Mouse (Mus musculus) monocyte, adult 5-6 weeks (primary cell): ENCODE data around the gene Asb16. TPM values are rescaled to one million over a fixed set of nuclear protein-coding genes. Genes with fewer than 3 reads are reported as not detected.

Experiments used
- ATAC-seq: fragments of 153-309, 156-312 bp; replicated peaks from 2 replicates; pipeline ENCODE4 v1.8.0; 2017; ENCODE audit warnings: mild to moderate bottlenecking; ENCODE audit not compliant: low TSS enrichment, insufficient number of reproducible peaks, severe bottlenecking, poor library complexity, low FRiP score
- total RNA-seq: library from RNA; stranded (forward); fragments of 200-1000, 200-491, 200-594 nt; gene quantifications from 3 replicates; pipeline ENCODE4 v1.2.3, GENCODE M21; 2017

The Asb16 gene
- total RNA-seq, 1 experiment from 2014 or later, result not detected

DNA sequence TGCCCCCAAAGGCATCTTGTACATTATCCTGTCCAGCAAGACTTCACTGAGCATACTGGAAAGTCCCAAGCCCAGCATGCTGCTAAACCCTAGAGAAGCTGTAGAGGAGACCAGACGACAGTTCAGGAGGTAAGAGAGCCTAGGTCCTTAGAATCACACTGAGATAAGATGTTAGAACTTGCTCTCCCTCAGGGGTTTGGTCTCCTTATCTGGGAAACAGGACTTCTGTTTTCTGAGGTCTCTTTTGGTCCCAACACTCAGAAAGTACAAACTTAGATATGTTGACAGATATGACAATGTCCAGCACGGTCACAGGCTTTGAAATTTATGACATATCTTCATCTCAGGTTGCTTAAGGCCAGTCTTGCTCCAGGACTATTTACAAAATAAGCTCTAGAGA, 32.5 kb upstream of the Asb16 start:
- ATAC-seq, result no peak

DNA sequence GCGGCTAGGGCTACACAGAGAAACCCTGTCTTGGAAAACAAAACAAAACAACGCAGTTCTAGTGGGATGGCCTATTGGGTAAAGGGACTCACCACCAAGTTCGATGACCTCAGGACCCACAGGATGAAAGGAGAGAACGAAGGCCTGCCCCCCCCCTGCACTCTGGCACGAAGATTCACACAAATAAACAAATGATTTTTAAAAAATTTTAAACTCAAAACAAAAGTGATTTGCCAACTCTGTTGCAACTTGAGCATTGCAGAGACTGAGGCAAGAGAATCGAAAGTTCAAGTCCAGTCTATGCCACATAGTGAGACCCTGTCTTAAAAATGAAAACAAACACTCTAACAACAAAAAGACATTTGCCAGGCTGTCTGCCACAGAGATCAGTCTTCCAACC, 27.9 kb upstream of the Asb16 start:
- ATAC-seq, result no peak

- ATAC-seq, result no peak
Observed at GRCm38 (mm10) chr11:102241246-102241645, 27.3 kb upstream of the Asb16 start.

GRCm38 (mm10) chr11:102241874-102242273, 26.7 kb upstream of the Asb16 start:
- ATAC-seq, result no peak

DNA sequence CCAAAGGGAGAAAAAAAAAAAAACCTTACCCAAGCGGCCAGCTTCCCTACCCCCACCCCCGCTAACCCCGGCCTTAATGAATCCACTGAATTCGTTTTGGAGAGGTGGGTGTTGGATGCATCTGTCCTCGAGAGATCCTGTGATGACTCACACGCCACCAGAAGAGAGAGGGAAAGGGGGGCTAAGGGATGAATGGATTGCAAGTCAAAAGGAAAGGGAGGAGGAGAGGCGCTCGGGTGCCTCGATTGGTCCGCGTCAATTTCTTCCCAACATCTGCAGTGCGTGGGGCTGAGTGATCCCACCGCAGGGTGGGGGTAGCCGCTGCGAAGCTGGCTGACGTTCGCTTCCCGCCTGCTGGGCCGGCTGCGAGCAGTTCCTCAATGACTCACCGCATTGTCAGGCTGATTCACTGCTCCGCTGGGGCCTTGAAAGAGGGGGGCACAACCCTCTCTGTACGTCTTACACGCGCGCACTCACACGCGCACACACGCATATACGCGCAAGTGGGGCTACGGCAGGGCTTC, 23.6 kb upstream of the Asb16 start:
- ATAC-seq, result peak; percentile 85

GRCm38 (mm10) chr11:102245581-102246272, 22.8 kb upstream of the Asb16 start:
- no peak for ATAC-seq

DNA sequence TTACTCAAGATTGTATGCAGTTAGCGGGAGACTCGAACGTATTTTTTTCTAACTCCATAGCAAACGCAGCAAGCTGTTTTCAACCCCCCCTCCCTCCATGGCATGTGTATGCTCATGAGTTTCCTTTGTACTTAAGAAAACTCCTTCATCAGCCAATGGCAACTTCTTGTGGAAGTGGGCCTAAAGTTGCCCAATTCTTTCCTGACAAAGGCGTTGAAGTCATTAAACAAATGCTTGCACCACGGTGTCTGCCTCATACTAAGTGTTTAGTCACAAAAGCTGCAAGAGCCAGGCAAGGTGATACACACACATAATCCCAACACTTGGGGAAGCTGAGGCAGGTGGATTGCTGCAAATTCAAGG, 22.3 kb upstream of the Asb16 start:
- ATAC-seq, result no peak

DNA sequence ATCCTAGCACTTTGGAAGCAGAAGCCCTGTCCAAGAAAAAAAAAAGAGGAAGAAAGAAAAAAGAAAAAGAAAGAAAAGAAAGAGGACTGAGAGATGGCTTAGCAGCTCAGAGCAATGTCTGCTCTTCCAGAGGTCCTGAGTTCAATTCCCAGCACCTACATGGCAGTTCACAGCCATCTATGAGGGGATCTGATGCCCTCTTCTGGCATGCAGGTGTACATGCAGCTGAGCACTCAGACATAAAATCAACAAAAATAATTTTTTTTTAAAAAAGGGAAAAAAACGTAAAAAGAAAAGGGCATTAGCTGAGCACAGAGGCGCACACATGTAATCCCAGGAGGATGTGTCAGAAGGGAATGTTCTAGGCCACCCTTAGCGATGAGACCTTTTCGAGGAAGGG, 21.7 kb upstream of the Asb16 start:
- no peak for ATAC-seq

DNA sequence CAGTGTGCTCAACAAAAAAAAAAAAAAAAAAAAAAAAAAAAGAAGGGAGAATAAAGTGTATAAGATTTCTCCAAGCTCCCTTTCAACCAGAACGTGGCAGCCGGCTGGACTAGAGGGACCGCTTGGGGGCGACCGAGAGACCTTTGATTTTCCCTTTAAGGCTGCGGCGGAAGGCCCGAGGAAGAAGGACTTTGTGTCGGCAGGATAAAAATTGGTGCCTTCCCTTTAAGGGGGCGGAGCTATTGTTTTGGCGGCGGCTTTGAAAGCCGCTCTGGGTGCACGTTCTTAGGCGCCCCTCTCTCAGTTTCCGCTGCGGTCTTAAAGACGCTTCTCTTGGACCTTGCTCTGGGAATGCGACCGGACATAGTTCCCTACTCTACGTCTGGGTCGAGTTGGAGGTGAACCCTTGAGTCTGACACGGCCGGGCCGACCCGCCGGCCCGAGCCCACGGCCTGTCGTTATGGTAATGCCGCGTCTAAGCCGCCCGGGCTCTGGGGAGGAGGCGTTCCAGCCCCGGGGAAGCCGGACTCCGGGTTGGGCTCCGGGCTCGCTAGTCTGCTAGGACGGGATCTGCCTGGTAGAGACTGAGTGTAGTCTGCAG, 19.8 kb upstream of the Asb16 start, which contains the start of gene BC030867:
BC030867 (plus strand) TSS at position 253 of the 601 bp plus-strand sequence.
- peak; percentile 92 for ATAC-seq

- ATAC-seq, result no peak
Observed at GRCm38 (mm10) chr11:102249351-102250090, 19.0 kb upstream of the Asb16 start.

GRCm38 (mm10) chr11:102257514-102257913, 11.0 kb upstream of the Asb16 start:
- ATAC-seq, result no peak

- no peak for ATAC-seq
Observed at GRCm38 (mm10) chr11:102258095-102258494, 10.4 kb upstream of the Asb16 start.

GRCm38 (mm10) chr11:102258521-102258920, 10.0 kb upstream of the Asb16 start:
- ATAC-seq, result no peak

DNA sequence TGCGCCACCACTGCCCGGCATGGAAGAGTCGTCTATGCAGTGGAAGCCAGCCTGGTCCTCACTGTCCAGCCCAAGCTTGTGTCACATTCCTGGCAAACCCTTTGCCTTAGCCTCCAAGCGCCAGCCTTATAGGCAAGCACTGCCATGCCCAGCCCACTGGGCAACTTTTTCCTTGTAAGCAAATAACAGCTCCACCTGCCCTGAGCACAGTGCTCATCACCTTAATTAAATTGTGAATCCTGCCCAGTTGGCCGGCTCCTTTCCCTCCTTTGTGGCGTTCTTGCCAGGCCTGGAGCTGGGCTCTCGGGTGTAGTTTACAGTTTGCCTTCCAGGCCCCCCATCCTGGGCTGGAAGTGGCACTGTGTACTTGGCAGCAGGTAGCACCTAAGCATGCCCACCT, 5.3 kb upstream of the Asb16 start:
- ATAC-seq, result no peak

DNA sequence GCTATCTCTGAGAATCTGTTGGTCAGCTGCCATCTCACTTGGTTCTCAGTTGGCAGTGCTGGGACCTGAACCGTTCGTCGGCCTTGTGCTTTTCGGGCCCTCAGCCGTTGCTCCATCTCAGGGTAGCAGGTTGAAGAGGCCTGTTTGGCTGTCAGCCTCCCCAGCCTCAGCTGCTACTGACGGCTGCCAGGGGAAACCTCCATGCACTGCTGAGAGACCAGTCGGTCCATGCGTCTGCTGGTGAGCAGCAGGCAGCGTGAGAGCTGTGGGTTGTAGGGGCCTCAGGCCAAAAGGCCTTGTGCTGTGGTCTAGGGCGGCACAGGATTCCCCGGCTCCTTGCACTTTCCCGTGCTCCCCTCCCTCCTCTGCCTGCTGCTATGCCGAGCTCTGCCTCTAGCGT, 2.7 kb upstream of the Asb16 start:
- no peak for ATAC-seq

- ATAC-seq, result no peak
Observed at GRCm38 (mm10) chr11:102266631-102267355, 1.8 kb upstream of the Asb16 start.

GRCm38 (mm10) chr11:102267480-102267879, 1.1 kb upstream of the Asb16 start:
- peak; percentile 51; the same call in 1 of the 2 replicates for ATAC-seq

DNA sequence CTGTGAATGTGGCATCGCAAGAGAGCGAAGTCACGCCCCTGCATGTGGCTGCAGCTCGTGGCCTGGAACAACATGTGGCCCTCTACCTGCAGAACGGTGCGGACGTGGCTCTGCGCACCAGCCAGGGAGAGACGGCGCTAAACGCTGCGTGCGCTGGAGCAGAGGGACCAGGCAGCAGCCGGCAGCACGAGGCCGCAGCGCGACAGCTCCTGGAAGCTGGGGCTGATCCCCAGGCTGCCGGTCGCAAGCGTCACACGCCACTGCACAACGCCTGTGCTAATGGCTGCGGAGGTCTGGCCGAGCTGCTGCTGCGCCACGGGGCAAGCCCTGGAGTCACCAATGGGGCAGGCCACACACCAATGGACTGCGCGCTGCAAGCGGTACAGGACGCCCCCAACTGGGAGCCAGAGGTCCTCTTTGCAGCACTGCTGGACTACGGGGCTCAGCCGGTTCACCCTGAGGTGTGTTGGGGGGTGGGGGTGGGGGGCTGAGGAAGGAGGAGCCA, 7.9 kb downstream of the Asb16 start:
- no peak for ATAC-seq

GRCm38 (mm10) chr11:102277754-102278153, 9.2 kb downstream of the Asb16 start:
- no peak for ATAC-seq
